29 mouse cellular contexts compared by ENCODE assay signal in genomic region chr19:11501326-11501725, GRCm38 (mm10). TPM values are rescaled to one million over a fixed set of nuclear protein-coding genes. Genes with fewer than 3 reads are reported as not detected.
DNase-seq lines count a peak whose midpoint lies in the region; TF ChIP-seq lines count a peak whose summit lies in the region.
"Had no signal": no experiment of that assay in that cellular context is flagged by ENCODE, and none has a peak within 500 bp of the region (broad histone marks: within the 10 kb centered on the region; RNA-seq: fewer than 3 reads in every experiment).

No protein-coding gene starts in this region.

- TF ChIP-seq CTCF in spleen, adult 2 months (IDR thresholded peaks at IDR 0.05; ENCODE audit: extremely low read depth, insufficient read depth, insufficient read length, insufficient replicate concordance), result no peak
- no peak for TF ChIP-seq CTCF in heart, adult 2 months (IDR thresholded peaks at IDR 0.05)

- H3K27ac ChIP-seq in spleen, adult 2 months (ENCODE audit: insufficient read depth, low read length), result peak overlapping the region; percentile 15; the same call in 1 of the 2 replicates
- no peak overlapping the region for H3K27ac ChIP-seq in heart, adult 2 months
- H3K27ac ChIP-seq: forebrain, embryonic 10.5 days; forebrain, embryonic 13.5 days; hindbrain, embryonic 10.5 days; hindbrain, embryonic 13.5 days had no signal

- H3K4me3 ChIP-seq in spleen, adult 2 months (ENCODE audit: extremely low read depth, insufficient read depth, insufficient read length), result no peak overlapping the region
- H3K4me3 ChIP-seq in heart, adult 2 months, result no peak overlapping the region
- H3K4me3 ChIP-seq: forebrain, embryonic 10.5 days; forebrain, embryonic 13.5 days; hindbrain, embryonic 10.5 days; hindbrain, embryonic 13.5 days had no signal

- no peak for TF ChIP-seq EP300 in heart, adult 2 months (IDR thresholded peaks at IDR 0.05; ENCODE audit: insufficient read depth, low read depth, low read length)

- no peak for DNase-seq in spleen, adult 2 months (ENCODE audit: low read depth in 1 of 2, low spot score in 2 of 2)
- no peak for DNase-seq in spleen, postnatal 4 days (ENCODE audit: low spot score in 2 of 2)
- peak; percentile 77 for DNase-seq in induced T-regulatory cell, adult 2 months (ENCODE audit: low read depth)
- DNase-seq in splenic B cell, adult 2 months (ENCODE audit: low read depth, low spot score), result peak; percentile 59
- DNase-seq in thymus, postnatal 36 days, result no peak
- DNase-seq in heart, adult 2 months, result no peak
- DNase-seq: adrenal gland, postnatal 10 days; adrenal gland, postnatal 36 days; cerebellum, adult 18-20 months; cerebellum, adult 9-10 months; cerebellum, postnatal 14 days; gastrocnemius, postnatal 10 days; gastrocnemius, postnatal 36 days; heart, postnatal 36 days had no signal

- H3K9ac ChIP-seq in heart, adult 2 months (ENCODE audit: low read depth, low read length), result no peak overlapping the region
- H3K9ac ChIP-seq: forebrain, embryonic 13.5 days; hindbrain, embryonic 13.5 days had no signal

- TF ChIP-seq POLR2A in spleen, adult 2 months (IDR thresholded peaks at IDR 0.05; ENCODE audit: low read depth, low read length), result no peak
- no peak for TF ChIP-seq POLR2A in heart, adult 2 months (IDR thresholded peaks at IDR 0.05; ENCODE audit: insufficient read depth, low read depth, low read length)

- peaks cover 8% of the 10 kb centered on the region for H3K36me3 ChIP-seq in spleen, adult 2 months (ENCODE audit: control insufficient read depth, insufficient read depth, low read length)
- peaks cover 8% of the 10 kb centered on the region; the same call in 1 of the 2 replicates for H3K36me3 ChIP-seq in splenic B cell, adult 2 months (ENCODE audit: control insufficient read depth, insufficient read depth, low read length, poor library complexity, severe bottlenecking)
- H3K36me3 ChIP-seq in heart, adult 2 months (ENCODE audit: control insufficient read depth, insufficient read depth, low read length), result no peaks in the 10 kb centered on the region
- H3K36me3 ChIP-seq: forebrain, embryonic 10.5 days; hindbrain, embryonic 10.5 days; hindbrain, embryonic 13.5 days had no signal

- 17% methylated on average over 4 of the region's 4 CpGs for WGBS in spleen, adult 2 months
- 69% methylated on average over 4 of the region's 4 CpGs for WGBS in heart, adult 2 months

- intact Hi-C loops in heart, adult 2 months (cut with DNase I), result loop anchor here (2.0 kb wide), 1 partner anchor 47 kb away; no protein-coding TSS in a partner anchor

- no peaks in the 10 kb centered on the region for H3K79me2 ChIP-seq in heart, adult 2 months (replicated peaks; ENCODE audit: control insufficient read depth, insufficient read depth, low read length)

- no peaks in the 10 kb centered on the region for H3K27me3 ChIP-seq in spleen, adult 2 months (ENCODE audit: control insufficient read depth, insufficient read depth, low read length)
- H3K27me3 ChIP-seq in splenic B cell, adult 2 months (ENCODE audit: control insufficient read depth, insufficient read depth, low read length, poor library complexity, severe bottlenecking), result no peaks in the 10 kb centered on the region
- no peaks in the 10 kb centered on the region for H3K27me3 ChIP-seq in heart, adult 2 months (ENCODE audit: control insufficient read depth, insufficient read depth, low read length)
- H3K27me3 ChIP-seq: forebrain, embryonic 13.5 days; hindbrain, embryonic 13.5 days had no signal

- H3K4me1 ChIP-seq in spleen, adult 2 months (ENCODE audit: control insufficient read depth, insufficient read depth, insufficient read length), result peaks cover 7% of the 10 kb centered on the region
- H3K4me1 ChIP-seq in heart, adult 2 months (ENCODE audit: control insufficient read depth, insufficient read depth, low read length), result no peaks in the 10 kb centered on the region
- H3K4me1 ChIP-seq: forebrain, embryonic 10.5 days; forebrain, embryonic 13.5 days; hindbrain, embryonic 10.5 days; hindbrain, embryonic 13.5 days had no signal

RNA-seq across cellular contexts. Expression of gene Ms4a6b, which starts 15.0 kb away (rescaled TPM):
- polyA plus RNA-seq in spleen, adult 2 months (2012; rRNA removed), result 27.9 and 34.8 TPM in 2 replicates
- 1 to 10 TPM; 5.1 to 9.3 TPM for total RNA-seq in heart, adult 2 months (2021)
- polyA plus RNA-seq in heart, adult 2 months (2012; rRNA removed), result 3.1 and 4.5 TPM in 2 replicates
- total RNA-seq: ES-E14 had no signal

RNA-seq across cellular contexts. Expression of gene Gm8369, which starts 15.6 kb away (rescaled TPM):
- 35.9 and 38.1 TPM in 2 replicates for polyA plus RNA-seq in spleen, adult 2 months (2012; rRNA removed)
- under 1 TPM in 1 of 2 experiments, not detected in 1; 0.32 TPM for total RNA-seq in heart, adult 2 months (2021)
- polyA plus RNA-seq in heart, adult 2 months (2012; rRNA removed), result 1.4 and 1.7 TPM in 2 replicates
- total RNA-seq: ES-E14; gastrocnemius, adult 18-20 months had no signal
- polyA plus RNA-seq: embryonic facial prominence, embryonic 11.5 days; embryonic facial prominence, embryonic 14.5 days; forebrain, embryonic 10.5 days; forebrain, embryonic 13.5 days; forebrain, embryonic 16.5 days; heart, embryonic 11.5 days; heart, embryonic 14.5 days; heart, postnatal 0 days; hindbrain, embryonic 10.5 days; hindbrain, embryonic 13.5 days; hindbrain, embryonic 16.5 days; intestine, embryonic 14.5 days had no signal

RNA-seq across cellular contexts. Expression of gene Ms4a6c, which starts 32.2 kb away (rescaled TPM):
- polyA plus RNA-seq in spleen, adult 2 months (2012; rRNA removed), result 8.9 and 12.2 TPM in 2 replicates
- total RNA-seq in heart, adult 2 months (2021), result 1 to 10 TPM; 8.1 to 9.1 TPM
- polyA plus RNA-seq in heart, adult 2 months (2012; rRNA removed), result 3.9 and 4.0 TPM in 2 replicates
- total RNA-seq: ES-E14 had no signal

RNA-seq across cellular contexts. Expression of gene Ms4a4d, which starts 35.3 kb away (rescaled TPM):
- polyA plus RNA-seq in spleen, adult 2 months (2012; rRNA removed), result 8.6 and 10.2 TPM in 2 replicates
- 1 to 10 TPM; 6.9 to 8.0 TPM for total RNA-seq in heart, adult 2 months (2021)
- 16.0 and 19.6 TPM in 2 replicates for polyA plus RNA-seq in heart, adult 2 months (2012; rRNA removed)
- total RNA-seq: granulocyte monocyte progenitor cell, adult 5-6 weeks had no signal
- polyA plus RNA-seq: forebrain, embryonic 13.5 days; forebrain, embryonic 16.5 days; hindbrain, embryonic 13.5 days; hindbrain, embryonic 16.5 days had no signal

RNA-seq across cellular contexts. Expression of gene Ms4a4b, which starts 58.0 kb away (rescaled TPM):
- polyA plus RNA-seq in spleen, adult 2 months (2012; rRNA removed), result 44.9 and 62.0 TPM in 2 replicates
- total RNA-seq in heart, adult 2 months (2021), result under 1 TPM; 0.59 to 0.65 TPM
- 1.8 and 2.8 TPM in 2 replicates for polyA plus RNA-seq in heart, adult 2 months (2012; rRNA removed)
- total RNA-seq: ES-E14; gastrocnemius, adult 18-20 months; gastrocnemius, postnatal 10 days; gastrocnemius, postnatal 36 days had no signal
- polyA plus RNA-seq: embryonic facial prominence, embryonic 11.5 days; forebrain, embryonic 10.5 days; forebrain, embryonic 13.5 days; forebrain, embryonic 16.5 days; heart, embryonic 11.5 days; heart, embryonic 14.5 days; hindbrain, embryonic 10.5 days; hindbrain, embryonic 13.5 days; hindbrain, embryonic 16.5 days had no signal

Comparison
In these comparisons a context has a peak if more than half of its experiments do, and no peak if none do; other contexts are left out.
1. DNase-seq: peak in induced T-regulatory cell, adult 2 months (single experiment) and splenic B cell, adult 2 months (single experiment); none in spleen, adult 2 months (0 of 2), spleen, postnatal 4 days (0 of 2), thymus, postnatal 36 days (0 of 2) and heart, adult 2 months (0 of 2).
2. RNA of gene Gm8369, which starts 15.6 kb away (polyA plus RNA-seq): 35.9 to 38.1 TPM in spleen, adult 2 months; 1.4 to 1.7 TPM in heart, adult 2 months; every median in the first group is over 10 times any median in the second.